Mouse (Mus musculus) hindbrain, postnatal 0 days (tissue): Measurements from ENCODE around the gene Tcirg1. TPM values are rescaled to one million over a fixed set of nuclear protein-coding genes. Genes with fewer than 3 reads are reported as not detected.
A peak's percentile ranks its signal among the peaks of the same experiment; 100 is the strongest.

Experiments
- ATAC-seq: fragments of 200-750 bp; cut with Nextera tagmentation; 2 replicates; pipeline ENCODE4 v1.8.0; 2017; ENCODE audit warnings: mild to moderate bottlenecking, moderate TSS enrichment, moderate library complexity
- DNase-seq: peaks from one replicate; pipeline ENCODE4 v3.0.0-alpha.2; 2015; ENCODE audit warnings: low spot score
- H3K27ac ChIP-seq: fragments of 300-500 bp; sonication (generic); 2 replicates; pipeline ENCODE4 v1.5.1; 2014; ENCODE audit warnings: mild to moderate bottlenecking
- H3K27me3 ChIP-seq: fragments of 300-500 bp; sonication (generic); 2 replicates; pipeline ENCODE4 v1.6.1; 2014; ENCODE audit warnings: low read length, mixed read lengths; ENCODE audit not compliant: insufficient read depth
- H3K36me3 ChIP-seq: fragments of 300-500 bp; sonication (generic); 2 replicates; pipeline ENCODE4 v1.6.1; 2014; ENCODE audit warnings: low read length, mixed read lengths; ENCODE audit not compliant: insufficient read depth
- H3K4me1 ChIP-seq: fragments of 300-500 bp; sonication (generic); 2 replicates; pipeline ENCODE4 v1.6.1; 2014; ENCODE audit warnings: antibody characterized with exemption, low read length, mixed read lengths; ENCODE audit not compliant: insufficient read depth
- H3K4me2 ChIP-seq: fragments of 300-500 bp; sonication (generic); 2 replicates; pipeline ENCODE4 v1.6.1; 2014; ENCODE audit warnings: low read depth, mild to moderate bottlenecking, low read length, moderate library complexity, mixed read lengths
- H3K4me3 ChIP-seq: fragments of 300-500 bp; sonication (generic); 2 replicates; pipeline ENCODE4 v1.5.1; 2014; ENCODE audit warnings: low read length
- H3K9ac ChIP-seq: fragments of 300-500 bp; sonication (generic); replicated peaks from 2 replicates; pipeline ENCODE4 v1.6.1; 2014; ENCODE audit warnings: mild to moderate bottlenecking, low read length, moderate library complexity, mixed read lengths
- H3K9me3 ChIP-seq: fragments of 300-500 bp; sonication (generic); 2 replicates; pipeline ENCODE4 v1.6.1; 2016; ENCODE audit warnings: low read length, mixed read lengths
- CTCF ChIP-seq: IDR thresholded peaks from 2 replicates; pipeline ENCODE4 v1.5.1; 2016; ENCODE audit warnings: antibody characterized with exemption, control low read depth, low read depth
- WGBS: fragments of 180-500 bp; shearing (Covaris S2); extraction: QIAGEN DNeasy Blood & Tissue Kit; methylation state at CpG from one replicate; pipeline ENCODE4 v1.1.7; 2014; 5-methylcytosine and 5-hydroxymethylcytosine counted together
- polyA plus RNA-seq: library from polyadenylated mRNA; unstranded; fragments of >200 nt; fragmentation: Nextera tagmentation; extraction: Ambion mirVana; gene quantifications from 2 replicates; pipeline ENCODE4 v1.2.1, GENCODE M21; 2015
- total RNA-seq: library from RNA; depleted of rRNA; stranded (reverse); fragments of >200 nt; gene quantifications from 2 replicates; pipeline ENCODE4 v1.2.3, GENCODE M21; 2014

Gene Tcirg1
- total and polyA plus RNA-seq, 2 experiments from 2014 or later = 17.3 to 44.0 TPM

GRCm38 (mm10) chr19:3926685-3927084 lies 19.8 kb upstream of the Tcirg1 start:
- no peak for DNase-seq
- Histone ChIP-seq H3K4me2 (no peak overlapping the region), H3K27me3 (no peaks in the 10 kb centered on the region), H3K9me3 (no peaks in the 10 kb centered on the region), H3K4me3 (no peak overlapping the region), H3K9ac (no peak overlapping the region), H3K36me3 (no peaks in the 10 kb centered on the region), H3K27ac (no peak overlapping the region), H3K4me1 (0 out of 2 replicates have a peak, but pooled peaks cover 9% of the 10 kb centered on the region)
- ATAC-seq = no peak
- 58% methylated on average over 6 of the region's 6 CpGs for WGBS
- no peak for TF ChIP-seq CTCF

- no peaks in the 10 kb centered on the region for H3K36me3 ChIP-seq
- 64% methylated on average over 3 of the region's 3 CpGs for WGBS
- no peak overlapping the region for H3K4me2 ChIP-seq
- TF ChIP-seq CTCF = 0 out of 2 replicates have a peak, but pooled peaks have one; percentile 15
- no peak overlapping the region for H3K9ac ChIP-seq
- DNase-seq = no peak
- H3K4me3 ChIP-seq = no peak overlapping the region
- H3K27me3 ChIP-seq = no peaks in the 10 kb centered on the region
- H3K4me1 ChIP-seq = 0 out of 2 replicates have a peak, but pooled peaks cover 9% of the 10 kb centered on the region
- no peak for ATAC-seq
- no peak overlapping the region for H3K27ac ChIP-seq
- no peaks in the 10 kb centered on the region for H3K9me3 ChIP-seq
These were observed 19.3 kb upstream of the Tcirg1 start for GRCm38 (mm10) chr19:3926279-3926678.

GRCm38 (mm10) chr19:3925859-3926258 lies 18.9 kb upstream of the Tcirg1 start:
- H3K27me3 ChIP-seq = no peaks in the 10 kb centered on the region
- ATAC-seq (no peak), DNase-seq (no peak)
- WGBS = 87% methylated on average over 6 of the region's 6 CpGs
- no peak for TF ChIP-seq CTCF
- H3K36me3 ChIP-seq = no peaks in the 10 kb centered on the region
- H3K9ac ChIP-seq = no peak overlapping the region
- no peaks in the 10 kb centered on the region for H3K9me3 ChIP-seq
- H3K4me1 ChIP-seq = 0 out of 2 replicates have a peak, but pooled peaks cover 9% of the 10 kb centered on the region
- no peak overlapping the region for H3K4me3 ChIP-seq
- H3K4me2 ChIP-seq = no peak overlapping the region
- H3K27ac ChIP-seq = no peak overlapping the region

- Histone ChIP-seq H3K9ac (no peak overlapping the region), H3K27me3 (no peaks in the 10 kb centered on the region), H3K4me2 (no peak overlapping the region), H3K4me1 (no peaks in the 10 kb centered on the region), H3K36me3 (no peaks in the 10 kb centered on the region), H3K9me3 (no peaks in the 10 kb centered on the region), H3K4me3 (no peak overlapping the region), H3K27ac (no peak overlapping the region)
- WGBS = 94% methylated on average over 7 of the region's 7 CpGs
- TF ChIP-seq CTCF = no peak
- no peak for DNase-seq
- no peak for ATAC-seq
These were observed 17.9 kb upstream of the Tcirg1 start for GRCm38 (mm10) chr19:3924868-3925267.

- DNase-seq = no peak
- no peaks in the 10 kb centered on the region for H3K36me3 ChIP-seq
- no peaks in the 10 kb centered on the region for H3K4me1 ChIP-seq
- no peaks in the 10 kb centered on the region for H3K27me3 ChIP-seq
- H3K9me3 ChIP-seq = no peaks in the 10 kb centered on the region
- H3K9ac ChIP-seq = no peak overlapping the region
- no peak overlapping the region; the same call in 1 of the 2 replicates for H3K27ac ChIP-seq
- WGBS = 75% methylated on average over 8 of the region's 8 CpGs
- H3K4me3 ChIP-seq = no peak overlapping the region
- ATAC-seq = no peak
- no peak overlapping the region for H3K4me2 ChIP-seq
- TF ChIP-seq CTCF = no peak
These were observed 17.3 kb upstream of the Tcirg1 start for GRCm38 (mm10) chr19:3924190-3924589.

GRCm38 (mm10) chr19:3923586-3923985 lies 16.7 kb upstream of the Tcirg1 start:
- DNase-seq = no peak
- Histone ChIP-seq H3K4me1 (no peaks in the 10 kb centered on the region), H3K9ac (no peak overlapping the region), H3K4me3 (no peak overlapping the region), H3K36me3 (no peaks in the 10 kb centered on the region), H3K27me3 (no peaks in the 10 kb centered on the region), H3K4me2 (no peak overlapping the region), H3K9me3 (no peaks in the 10 kb centered on the region), H3K27ac (no peak overlapping the region)
- 52% methylated on average over 13 of the region's 13 CpGs for WGBS
- no peak for TF ChIP-seq CTCF
- ATAC-seq = no peak

GRCm38 (mm10) chr19:3922661-3923371 lies 15.9 kb upstream of the Tcirg1 start:
- no peaks in the 10 kb centered on the region for H3K27me3 ChIP-seq
- ATAC-seq = no peak
- H3K9ac ChIP-seq = no peak overlapping the region
- DNase-seq = no peak
- no peaks in the 10 kb centered on the region for H3K9me3 ChIP-seq
- H3K4me2 ChIP-seq = no peak overlapping the region
- no peak overlapping the region for H3K27ac ChIP-seq
- no peak overlapping the region for H3K4me3 ChIP-seq
- TF ChIP-seq CTCF = no peak
- no peaks in the 10 kb centered on the region for H3K36me3 ChIP-seq
- WGBS = 58% methylated on average over 10 of the region's 10 CpGs
- H3K4me1 ChIP-seq = no peaks in the 10 kb centered on the region
